Mouse (Mus musculus) kidney, postnatal 0 days (tissue): ENCODE data around the gene Hmcn1. TPM values are rescaled to one million over a fixed set of nuclear protein-coding genes. Genes with fewer than 3 reads are reported as not detected.

Experiments
- ATAC-seq: fragments of 200-750 bp; cut with Nextera tagmentation; replicated peaks from 2 replicates; pipeline ENCODE4 v1.8.0; 2017; ENCODE audit warnings: low read depth, moderate number of reproducible peaks, moderate TSS enrichment, moderate library complexity; ENCODE audit not compliant: low FRiP score
- DNase-seq: peaks from one replicate; pipeline ENCODE4 v3.0.0-alpha.2; 2016; ENCODE audit warnings: low spot score
- H3K27ac ChIP-seq: fragments of 300-500 bp; sonication (generic); 2 replicates; pipeline ENCODE4 v1.5.1; 2014; ENCODE audit warnings: mild to moderate bottlenecking
- H3K27me3 ChIP-seq: fragments of 300-500 bp; sonication (generic); 2 replicates; pipeline ENCODE4 v1.6.1; 2014; ENCODE audit warnings: low read length, mixed read lengths; ENCODE audit not compliant: insufficient read depth
- H3K36me3 ChIP-seq: fragments of 300-500 bp; sonication (generic); 2 replicates; pipeline ENCODE4 v1.6.1; 2014; ENCODE audit warnings: low read length, mixed read lengths; ENCODE audit not compliant: insufficient read depth
- H3K4me1 ChIP-seq: fragments of 300-500 bp; sonication (generic); replicated peaks from 2 replicates; pipeline ENCODE4 v1.6.1; 2014; ENCODE audit warnings: antibody characterized with exemption, low read length, mixed read lengths; ENCODE audit not compliant: insufficient read depth
- H3K4me2 ChIP-seq: fragments of 300-500 bp; sonication (generic); 2 replicates; pipeline ENCODE4 v1.6.1; 2014; ENCODE audit warnings: mild to moderate bottlenecking, low read length, moderate library complexity, mixed read lengths
- H3K4me3 ChIP-seq: fragments of 300-500 bp; sonication (generic); replicated peaks from 2 replicates; pipeline ENCODE4 v1.5.1; 2014; ENCODE audit warnings: low read depth, low read length
- H3K9ac ChIP-seq: fragments of 300-500 bp; sonication (generic); 2 replicates; pipeline ENCODE4 v1.6.1; 2014; ENCODE audit warnings: low read depth, low read length
- H3K9me3 ChIP-seq: fragments of 300-500 bp; sonication (generic); replicated peaks from 2 replicates; pipeline ENCODE4 v1.6.1; 2016; ENCODE audit warnings: low read length, inconsistent platforms, mixed read lengths
- CTCF ChIP-seq: IDR thresholded peaks from 2 replicates; pipeline ENCODE4 v1.5.1; 2016; ENCODE audit warnings: antibody characterized with exemption, low read depth, mild to moderate bottlenecking, moderate library complexity
- WGBS: fragments of 180-500 bp; shearing (Covaris S2); extraction: QIAGEN DNeasy Blood & Tissue Kit; methylation state at CpG from one replicate; pipeline ENCODE4 v1.1.7; 2014; 5-methylcytosine and 5-hydroxymethylcytosine counted together
- polyA plus RNA-seq: library from polyadenylated mRNA; unstranded; fragments of >200 nt; fragmentation: Nextera tagmentation; extraction: Ambion mirVana; gene quantifications from 2 replicates; pipeline ENCODE4 v1.2.1, GENCODE M21; 2015

The Hmcn1 gene
- polyA plus RNA-seq, 1 experiment from 2014 or later, result 31.6 TPM

DNA sequence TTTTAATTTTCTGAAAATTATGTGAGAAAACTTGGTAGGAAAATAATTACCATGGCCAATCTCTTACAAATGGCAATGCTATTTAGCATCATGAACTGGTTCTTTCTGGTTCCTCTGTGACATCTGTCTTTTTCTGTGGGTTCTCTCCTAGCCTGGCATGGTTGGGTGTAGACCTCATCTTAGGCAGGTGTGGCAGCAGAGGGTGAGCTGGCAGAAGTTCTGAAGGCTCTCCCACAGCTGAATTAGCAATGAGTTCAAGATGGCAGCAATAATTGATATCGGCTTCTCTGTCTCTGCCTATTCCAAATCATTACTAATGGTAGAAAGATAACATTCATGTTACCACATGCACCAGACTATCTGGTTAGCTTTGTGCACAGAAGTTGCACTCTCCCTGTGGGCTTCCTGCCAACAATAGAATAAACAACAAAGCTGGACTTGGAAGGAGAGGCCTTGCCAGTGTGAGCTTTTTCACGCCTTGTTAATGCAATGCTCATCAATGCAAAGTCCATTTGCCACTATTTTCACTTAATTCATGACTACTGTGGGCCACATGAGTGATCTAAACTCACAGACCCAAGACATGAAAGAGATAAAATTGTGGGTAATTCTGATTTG, 26.1 kb upstream of the Hmcn1 start:
- no peaks in the 10 kb centered on the region for H3K9me3 ChIP-seq
- no peaks in the 10 kb centered on the region for H3K27me3 ChIP-seq
- no peak overlapping the region for H3K4me3 ChIP-seq
- no peaks in the 10 kb centered on the region for H3K36me3 ChIP-seq
- H3K27ac ChIP-seq, result no peak overlapping the region
- WGBS, result 77% methylated on average over 2 of the region's 2 CpGs
- TF ChIP-seq CTCF, result no peak
- no peak for ATAC-seq
- H3K9ac ChIP-seq, result no peak overlapping the region
- no peaks in the 10 kb centered on the region for H3K4me1 ChIP-seq
- DNase-seq, result no peak
- no peak overlapping the region for H3K4me2 ChIP-seq

DNA sequence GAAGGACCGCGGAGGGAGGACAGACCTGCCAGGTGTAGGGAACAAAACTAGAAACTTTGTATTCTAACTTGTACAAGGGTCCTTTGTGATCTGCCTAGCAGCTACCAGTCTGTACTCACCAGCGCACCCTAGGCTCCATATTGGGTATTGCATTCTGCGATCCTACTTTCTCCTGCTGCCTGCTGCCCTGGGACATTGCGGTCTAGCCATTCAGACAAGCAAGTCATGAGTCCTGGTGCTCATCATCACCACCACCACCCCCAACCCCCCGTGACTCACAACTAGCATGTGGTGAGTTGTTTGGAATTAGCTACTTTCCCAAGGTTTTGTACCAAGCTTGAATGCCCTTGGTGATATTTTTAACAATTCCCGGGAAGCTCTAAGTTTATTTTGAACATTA, 17.8 kb upstream of the Hmcn1 start:
- H3K9me3 ChIP-seq, result no peaks in the 10 kb centered on the region
- H3K4me3 ChIP-seq, result no peak overlapping the region
- TF ChIP-seq CTCF, result peak; percentile 78
- no peak overlapping the region for H3K27ac ChIP-seq
- no peak overlapping the region for H3K9ac ChIP-seq
- no peak overlapping the region for H3K4me2 ChIP-seq
- H3K27me3 ChIP-seq, result no peaks in the 10 kb centered on the region
- WGBS, result 36% methylated on average over 7 of the region's 7 CpGs
- ATAC-seq (0 out of 2 replicates have a peak, but pooled peaks have one; percentile 31), DNase-seq (peak; percentile 81)
- H3K36me3 ChIP-seq, result no peaks in the 10 kb centered on the region
- H3K4me1 ChIP-seq, result 0 out of 2 replicates have a peak, but pooled peaks cover 6% of the 10 kb centered on the region

- Histone ChIP-seq H3K4me1 (0 out of 2 replicates have a peak, but pooled peaks cover 6% of the 10 kb centered on the region), H3K4me2 (no peak overlapping the region), H3K27ac (no peak overlapping the region), H3K9ac (no peak overlapping the region), H3K27me3 (no peaks in the 10 kb centered on the region), H3K4me3 (no peak overlapping the region), H3K36me3 (no peaks in the 10 kb centered on the region), H3K9me3 (no peaks in the 10 kb centered on the region)
- no peak; the same call in 1 of the 2 replicates for ATAC-seq
- WGBS, result 22% methylated on average over 6 of the region's 6 CpGs
- DNase-seq, result peak; percentile 91
- TF ChIP-seq CTCF, result peak; percentile 93
Observed at GRCm38 (mm10) chr1:151009115-151009797, 16.0 kb upstream of the Hmcn1 start.

DNA sequence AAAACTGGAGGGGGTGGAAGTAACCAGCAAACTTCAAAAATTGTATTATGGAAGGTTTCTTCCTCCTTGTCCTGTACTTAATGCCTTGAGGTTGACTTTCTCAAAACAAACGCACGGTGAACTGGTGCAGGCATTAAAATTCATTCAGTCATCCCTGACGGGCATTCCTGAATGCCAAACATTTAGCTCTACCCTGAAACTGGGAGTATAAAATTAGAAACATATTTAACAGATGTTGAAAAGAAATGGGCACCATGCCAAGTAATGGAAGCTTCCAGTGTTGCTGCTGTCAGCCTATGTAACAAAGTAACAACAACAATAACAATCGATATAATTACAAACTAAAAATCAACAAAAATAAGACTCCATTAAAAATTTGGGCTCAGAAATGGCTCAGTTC, 14.5 kb upstream of the Hmcn1 start:
- WGBS, result 29% methylated on average over 4 of the region's 4 CpGs
- no peak overlapping the region for H3K9ac ChIP-seq
- H3K9me3 ChIP-seq, result no peaks in the 10 kb centered on the region
- H3K4me3 ChIP-seq, result no peak overlapping the region
- H3K27me3 ChIP-seq, result no peaks in the 10 kb centered on the region
- H3K4me1 ChIP-seq, result 0 out of 2 replicates have a peak, but pooled peaks cover 6% of the 10 kb centered on the region
- no peak overlapping the region for H3K4me2 ChIP-seq
- DNase-seq, result no peak
- no peak overlapping the region for H3K27ac ChIP-seq
- ATAC-seq, result no peak
- H3K36me3 ChIP-seq, result no peaks in the 10 kb centered on the region
- TF ChIP-seq CTCF, result no peak

DNA sequence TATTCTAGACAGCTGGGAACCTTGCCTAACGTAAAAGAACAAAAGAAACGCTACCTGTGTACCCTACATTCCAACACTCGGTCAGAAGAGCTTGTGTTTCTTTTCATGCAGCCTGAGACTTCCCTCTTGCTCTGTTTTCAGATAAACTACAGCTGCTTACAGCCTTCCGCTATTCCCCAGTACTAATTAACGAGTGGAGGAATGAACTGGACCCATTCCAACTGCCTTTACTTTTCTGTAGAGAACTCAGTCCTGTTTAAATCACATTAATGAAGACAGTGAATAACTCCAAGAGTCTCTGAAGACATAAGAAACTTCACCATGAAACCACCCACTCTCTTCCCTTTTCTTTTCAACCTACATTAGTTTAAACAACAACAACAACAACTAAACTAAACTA, 10.8 kb upstream of the Hmcn1 start:
- no peak for ATAC-seq
- H3K9me3 ChIP-seq, result no peaks in the 10 kb centered on the region
- H3K4me3 ChIP-seq, result no peak overlapping the region
- H3K27ac ChIP-seq, result 0 out of 2 replicates have a peak overlapping the region, but pooled peaks have one; percentile 14
- H3K36me3 ChIP-seq, result no peaks in the 10 kb centered on the region
- H3K4me1 ChIP-seq, result 0 out of 2 replicates have a peak, but pooled peaks cover 6% of the 10 kb centered on the region
- H3K27me3 ChIP-seq, result no peaks in the 10 kb centered on the region
- peak; percentile 94 for DNase-seq
- no peak overlapping the region for H3K4me2 ChIP-seq
- 35% methylated on average over 5 of the region's 5 CpGs for WGBS
- no peak for TF ChIP-seq CTCF
- no peak overlapping the region for H3K9ac ChIP-seq

DNA sequence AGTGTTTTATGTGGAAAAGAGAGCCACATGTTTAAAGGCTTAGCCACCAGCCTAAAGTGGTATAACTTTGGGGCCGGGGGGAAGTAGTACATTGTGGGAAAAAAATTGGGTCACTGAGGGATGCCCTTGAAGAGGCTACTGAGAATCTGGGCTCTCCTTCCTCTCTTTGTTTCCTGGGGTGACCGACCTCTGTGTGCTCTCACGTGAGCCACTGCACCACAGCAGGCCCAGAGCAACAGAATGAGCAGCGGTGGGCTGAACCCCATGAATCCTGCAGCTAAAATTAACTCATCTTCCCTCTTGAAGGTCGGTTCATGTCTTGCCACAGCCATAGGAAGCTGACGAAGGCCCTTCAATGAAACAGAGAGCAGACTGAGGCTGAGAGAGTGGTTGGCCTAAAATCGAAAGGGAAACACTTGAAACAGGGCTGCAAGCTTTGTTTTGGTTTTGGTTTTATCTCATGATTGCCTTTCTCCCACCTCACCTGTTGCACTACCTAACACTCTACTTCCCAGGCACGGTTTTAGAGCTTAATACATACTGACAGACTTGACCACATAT, 8.7 kb upstream of the Hmcn1 start:
- Histone ChIP-seq H3K9ac (no peak overlapping the region), H3K4me2 (no peak overlapping the region), H3K27ac (no peak overlapping the region), H3K27me3 (no peaks in the 10 kb centered on the region), H3K4me3 (no peak overlapping the region), H3K9me3 (no peaks in the 10 kb centered on the region), H3K36me3 (no peaks in the 10 kb centered on the region), H3K4me1 (no peaks in the 10 kb centered on the region)
- TF ChIP-seq CTCF, result no peak
- WGBS, result 71% methylated on average over 8 of the region's 8 CpGs
- ATAC-seq (no peak), DNase-seq (no peak)
